Mouse (Mus musculus): Measurements from ENCODE around the gene Tbcd.
"Not testable (repeated sequence)": the region's sequence is repeated elsewhere in the genome, so short reads cannot be mapped to it uniquely, and the experiment has no call there.

Tbcd gene

DNA sequence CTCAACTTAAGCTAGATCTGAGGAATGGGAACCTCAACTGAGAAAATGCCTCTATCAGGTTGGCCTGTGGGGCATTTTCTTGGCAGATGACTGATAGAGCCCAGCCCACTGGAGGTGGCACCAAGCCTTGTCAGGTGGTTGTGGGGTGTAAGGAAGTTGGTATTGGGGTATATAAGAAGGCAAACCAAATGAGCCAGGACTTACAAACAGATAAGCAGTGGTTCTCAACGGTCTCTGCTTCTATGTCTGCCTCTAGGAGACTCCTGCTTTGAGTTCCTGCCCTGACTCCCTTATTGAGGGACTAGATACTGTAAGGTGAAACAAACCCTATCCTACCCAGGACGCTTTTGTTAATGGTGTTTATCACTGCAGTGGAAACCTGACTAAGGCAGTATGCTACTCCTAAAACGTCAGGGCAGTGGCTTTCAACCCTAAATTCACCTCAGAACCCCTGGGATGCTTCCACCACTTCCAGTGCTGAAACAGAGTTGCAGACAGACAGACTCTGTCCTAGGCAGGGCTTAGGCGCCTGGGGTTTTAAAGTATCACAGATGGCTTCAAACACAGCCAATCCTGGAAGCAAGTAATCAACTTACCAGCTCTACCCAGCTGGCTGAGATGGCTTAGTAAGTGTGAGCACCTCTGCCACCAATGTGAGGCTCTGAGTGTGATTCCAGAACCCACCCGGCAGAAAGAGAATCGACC is 204.2 kb downstream of the Tbcd start:
- no peak for DNase-seq

DNA sequence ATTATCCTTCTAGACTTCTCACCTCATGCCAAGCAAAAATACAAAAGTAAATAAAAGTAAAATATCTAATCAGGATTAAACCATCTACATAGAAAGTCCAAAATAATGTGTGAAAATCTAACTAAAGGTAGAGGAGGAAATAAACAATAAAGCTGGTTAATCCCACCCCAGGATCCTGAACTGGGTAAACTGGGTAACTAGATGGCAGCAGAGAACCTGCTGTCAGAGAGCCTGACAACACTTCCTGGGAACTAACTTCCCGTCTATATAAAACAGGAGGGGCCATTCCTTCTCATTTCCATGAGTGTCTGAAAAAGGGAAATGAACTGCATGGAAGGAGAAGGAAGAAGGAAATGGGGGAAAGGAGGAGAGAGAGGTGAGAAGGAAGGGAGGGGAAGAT is 206.4 kb downstream of the Tbcd start:
- DNase-seq, result no peak

DNA sequence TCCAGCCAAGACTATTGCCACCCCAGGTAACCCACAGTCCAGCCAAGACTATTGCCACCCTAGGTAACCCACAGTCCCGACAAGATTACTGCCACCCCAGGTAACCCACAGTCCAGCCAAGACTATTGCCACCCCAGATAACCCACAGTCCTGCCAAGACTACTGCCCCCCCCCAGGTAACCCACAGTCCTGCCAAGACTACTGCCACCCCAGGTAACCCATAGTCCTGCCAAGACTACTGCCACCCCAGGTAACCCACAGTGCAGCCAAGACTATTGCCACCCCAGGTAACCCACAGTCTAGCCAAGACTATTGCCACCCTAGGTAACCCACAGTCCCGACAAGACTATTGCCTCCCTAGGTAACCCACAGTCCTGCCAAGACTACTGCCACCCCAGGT is 208.9 kb downstream of the Tbcd start:
- DNase-seq, result not testable (repeated sequence)

DNA sequence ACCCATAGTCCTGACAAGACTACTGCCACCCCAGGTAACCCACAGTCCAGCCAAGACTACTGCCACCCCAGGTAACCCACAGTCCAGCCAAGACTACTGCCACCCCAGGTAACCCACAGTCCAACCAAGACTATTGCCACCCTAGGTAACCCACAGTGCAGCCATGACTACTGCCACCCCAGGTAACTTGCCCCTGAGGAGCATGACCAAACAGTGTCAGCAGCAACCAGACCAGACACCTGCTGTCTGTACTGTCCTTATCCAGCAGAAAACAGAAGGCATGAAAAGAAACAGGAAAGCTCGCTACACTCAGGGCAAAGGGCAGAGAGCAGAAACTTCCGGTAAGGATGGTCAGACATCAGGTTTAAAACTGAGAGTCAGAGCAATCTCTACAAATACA is 209.4 kb downstream of the Tbcd start:
- DNase-seq, result no peak
